In the genomic region with DNA sequence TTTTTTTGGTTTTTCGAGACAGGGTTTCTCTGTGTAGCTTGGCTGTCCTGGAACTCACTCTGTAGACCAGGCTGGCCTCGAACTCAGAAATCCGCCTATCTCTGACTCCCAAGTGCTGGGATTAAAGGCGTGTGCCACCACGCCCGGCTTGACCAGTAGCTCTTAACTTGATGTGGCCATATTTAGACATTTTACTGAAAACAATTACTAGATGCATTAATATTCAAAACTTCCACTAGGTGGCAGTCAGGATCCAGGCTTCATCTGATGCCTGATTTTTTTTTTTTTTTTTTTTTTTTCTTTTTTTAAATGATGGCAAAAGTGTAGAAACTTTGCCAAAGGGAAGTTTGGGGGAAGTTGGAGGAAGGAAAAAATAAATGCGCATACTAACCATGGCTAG, we compare ENCODE assay signal across 9 mouse cellular contexts. TPM values are rescaled to one million over a fixed set of nuclear protein-coding genes. Genes with fewer than 3 reads are reported as not detected.
DNase-seq lines count a peak whose midpoint lies in the region; ATAC-seq lines count a peak whose summit lies in the region.
"Had no signal": no experiment of that assay in that cellular context is flagged by ENCODE, and none has a peak within 500 bp of the region (broad histone marks: within the 10 kb centered on the region; RNA-seq: fewer than 3 reads in every experiment).

No protein-coding gene starts in this region.

- no peak overlapping the region for H3K4me3 ChIP-seq in hindbrain, embryonic 14.5 days (replicated peaks; ENCODE audit: low read length)
- H3K4me3 ChIP-seq in hindbrain, embryonic 13.5 days, result no peak overlapping the region
- H3K4me3 ChIP-seq in liver, embryonic 15.5 days (replicated peaks), result no peak overlapping the region

- WGBS in hindbrain, embryonic 14.5 days, result 17% methylated on average over 7 of the region's 7 CpGs
- WGBS in hindbrain, embryonic 13.5 days, result 24% methylated on average over 7 of the region's 7 CpGs
- 9% methylated on average over 7 of the region's 7 CpGs for WGBS in liver, embryonic 15.5 days (ENCODE audit: insufficient replicate concordance)

- ATAC-seq in hindbrain, embryonic 14.5 days (ENCODE audit: low FRiP score), result no peak
- no peak for ATAC-seq in hindbrain, embryonic 13.5 days (ENCODE audit: low FRiP score)
- no peak for ATAC-seq in liver, embryonic 15.5 days (ENCODE audit: insufficient read depth)

- peak; percentile 83 for DNase-seq in hindbrain, embryonic 14.5 days (ENCODE audit: low spot score)
- DNase-seq in 3134 (ENCODE audit: extremely low read depth, insufficient read length, low spot score), result peak; percentile 38
- DNase-seq in Muller cell, postnatal 12 days (ENCODE audit: inconsistent ontology term), result peak; percentile 59
- peak; percentile 47 for DNase-seq in embryo, embryonic 9.5 days (ENCODE audit: extremely low spot score)
- peak; percentile 44 for DNase-seq in thymus, postnatal 14 days
- no peak for DNase-seq in frontal cortex, postnatal 25 days (ENCODE audit: low spot score in 2 of 2)

- H3K27me3 ChIP-seq in hindbrain, embryonic 14.5 days (ENCODE audit: control insufficient read depth, insufficient read depth, low read length), result no peaks in the 10 kb centered on the region
- H3K27me3 ChIP-seq in hindbrain, embryonic 13.5 days, result no peaks in the 10 kb centered on the region
- H3K27me3 ChIP-seq in liver, embryonic 15.5 days, result no peaks in the 10 kb centered on the region

- H3K4me1 ChIP-seq in hindbrain, embryonic 14.5 days (replicated peaks; ENCODE audit: control insufficient read depth, insufficient read depth, low read length), result peaks cover 6% of the 10 kb centered on the region
- peaks cover 10% of the 10 kb centered on the region for H3K4me1 ChIP-seq in hindbrain, embryonic 13.5 days (replicated peaks)
- H3K4me1 ChIP-seq in liver, embryonic 15.5 days (replicated peaks), result peaks cover 36% of the 10 kb centered on the region

- no peak overlapping the region for H3K9ac ChIP-seq in hindbrain, embryonic 14.5 days
- H3K9ac ChIP-seq in hindbrain, embryonic 13.5 days, result no peak overlapping the region
- no peak overlapping the region for H3K9ac ChIP-seq in liver, embryonic 15.5 days

- H3K9me3 ChIP-seq in hindbrain, embryonic 14.5 days (ENCODE audit: control insufficient read depth, low read length), result no peaks in the 10 kb centered on the region
- no peaks in the 10 kb centered on the region for H3K9me3 ChIP-seq in hindbrain, embryonic 13.5 days
- no peaks in the 10 kb centered on the region for H3K9me3 ChIP-seq in liver, embryonic 15.5 days (replicated peaks)

- H3K4me2 ChIP-seq in hindbrain, embryonic 14.5 days (replicated peaks), result no peak overlapping the region
- H3K4me2 ChIP-seq in hindbrain, embryonic 13.5 days, result no peak overlapping the region
- H3K4me2 ChIP-seq in liver, embryonic 15.5 days, result 0 out of 2 replicates have a peak overlapping the region, but pooled peaks have one; percentile 1

- no peaks in the 10 kb centered on the region for H3K36me3 ChIP-seq in hindbrain, embryonic 14.5 days (replicated peaks; ENCODE audit: control insufficient read depth, insufficient read depth)
- H3K36me3 ChIP-seq in hindbrain, embryonic 13.5 days, result no peaks in the 10 kb centered on the region
- H3K36me3 ChIP-seq in liver, embryonic 15.5 days (replicated peaks), result no peaks in the 10 kb centered on the region

- no peak overlapping the region for H3K27ac ChIP-seq in hindbrain, embryonic 14.5 days
- H3K27ac ChIP-seq in hindbrain, embryonic 13.5 days, result no peak overlapping the region
- H3K27ac ChIP-seq in liver, embryonic 15.5 days (replicated peaks), result no peak overlapping the region
- H3K27ac ChIP-seq: macrophage had no signal

RNA-seq across cellular contexts. Expression of a gene that starts 4.2 kb away (rescaled TPM):
- polyA plus RNA-seq in hindbrain, embryonic 14.5 days (2014; fragmentation: Nextera tagmentation; extraction: Ambion mirVana), result 35.3 and 35.6 TPM in 2 replicates
- polyA plus RNA-seq in hindbrain, embryonic 13.5 days (2015; fragmentation: Nextera tagmentation; extraction: Ambion mirVana), result 38.7 and 41.6 TPM in 2 replicates
- polyA plus RNA-seq in liver, embryonic 15.5 days (2015; fragmentation: Nextera tagmentation; extraction: Ambion mirVana), result 15.7 and 16.8 TPM in 2 replicates

RNA-seq across cellular contexts. Expression of a gene that starts 23.0 kb away (rescaled TPM):
- polyA plus RNA-seq in hindbrain, embryonic 14.5 days (2014; fragmentation: Nextera tagmentation; extraction: Ambion mirVana), result 3.9 TPM in 1 of 2 replicates, not detected in the other
- polyA plus RNA-seq in hindbrain, embryonic 13.5 days (2015; fragmentation: Nextera tagmentation; extraction: Ambion mirVana), result not detected in 2 replicates
- polyA plus RNA-seq in liver, embryonic 15.5 days (2015; fragmentation: Nextera tagmentation; extraction: Ambion mirVana), result not detected in 2 replicates
- polyA plus RNA-seq: macrophage had no signal

Comparison
In these comparisons a context has a peak if more than half of its experiments do, and no peak if none do; other contexts are left out.
1. DNase-seq: peak in hindbrain, embryonic 14.5 days (single experiment), 3134 (single experiment), Muller cell, postnatal 12 days (single experiment), embryo, embryonic 9.5 days (single experiment) and thymus, postnatal 14 days (single experiment); none in frontal cortex, postnatal 25 days (0 of 2).